Mouse (Mus musculus): ENCODE results near the gene Txndc16. TPM values are rescaled to one million over a fixed set of nuclear protein-coding genes. Genes with fewer than 3 reads are reported as not detected.

Txndc16 gene
- 44.0 and 44.2 TPM in 2 replicates for polyA plus RNA-seq (2015; fragmentation: Nextera tagmentation; extraction: Ambion mirVana)

DNA sequence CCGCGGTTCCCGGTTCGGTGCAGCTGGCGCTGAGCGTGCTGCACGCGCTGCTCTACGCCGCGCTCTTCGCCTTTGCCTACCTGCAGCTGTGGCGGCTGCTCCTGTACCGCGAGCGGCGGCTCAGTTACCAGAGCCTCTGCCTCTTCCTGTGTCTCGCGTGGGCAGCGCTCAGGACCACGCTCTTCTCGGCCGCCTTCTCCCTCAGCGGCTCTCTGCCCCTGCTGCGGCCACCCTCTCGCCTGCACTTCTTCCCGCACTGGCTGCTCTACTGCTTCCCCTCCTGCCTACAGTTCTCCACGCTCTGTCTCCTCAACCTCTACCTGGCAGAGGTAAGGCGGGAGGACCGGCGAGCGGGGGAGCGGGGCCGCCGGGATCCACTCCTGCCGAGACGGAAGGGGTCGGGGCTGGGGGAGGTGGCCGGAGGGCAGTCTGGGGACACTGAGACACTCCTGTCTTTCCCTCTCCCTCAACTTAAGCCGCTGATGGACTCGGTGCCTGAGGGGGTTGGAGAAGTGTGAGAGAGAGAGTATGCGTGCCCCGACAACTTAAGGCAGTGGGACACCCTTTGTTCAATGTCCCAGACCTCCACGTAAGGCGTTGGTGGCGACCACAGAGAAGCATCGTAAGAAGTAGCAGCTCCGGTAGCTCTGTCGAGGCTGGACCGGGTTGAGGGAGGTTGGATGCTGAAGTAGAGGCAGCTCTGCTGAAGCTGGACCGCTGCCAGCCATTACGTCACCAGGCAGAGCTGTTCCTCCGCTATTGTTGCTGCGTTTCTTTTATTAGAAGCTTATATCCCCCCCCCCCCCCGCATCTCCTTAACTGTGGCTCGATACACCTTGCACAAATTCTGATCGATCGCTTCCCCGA, at the start of gene Txndc16:
TSS of gene Txndc16 (minus strand) at position 239 of the 867 bp plus-strand sequence.
- H3K36me3 ChIP-seq (ENCODE audit: control insufficient read depth, insufficient read depth) = no peaks in the 10 kb centered on the region; the same call in 1 of the 2 replicates
- H3K9me3 ChIP-seq (ENCODE audit: control insufficient read depth, low read length) = no peaks in the 10 kb centered on the region
- under 1% methylated on average over 56 of the region's 59 CpGs for WGBS
- peak within 1 kb of the TSS; percentile 80 for H3K9ac ChIP-seq (replicated peaks; ENCODE audit: low read depth, low read length)
- peak within 1 kb of the TSS; percentile 82 for H3K4me2 ChIP-seq (ENCODE audit: low read length)
- no peaks in the 10 kb centered on the region for H3K27me3 ChIP-seq (replicated peaks; ENCODE audit: control insufficient read depth, insufficient read depth, low read length)
- peaks cover 18% of the 10 kb centered on the region for H3K4me1 ChIP-seq (replicated peaks; ENCODE audit: control insufficient read depth, insufficient read depth, low read length)
- peak; percentile 35 for ATAC-seq
- H3K4me3 ChIP-seq (replicated peaks; ENCODE audit: low read length) = peak within 1 kb of the TSS; percentile 86
- H3K27ac ChIP-seq (ENCODE audit: low read length) = peak within 1 kb of the TSS; percentile 96

DNA sequence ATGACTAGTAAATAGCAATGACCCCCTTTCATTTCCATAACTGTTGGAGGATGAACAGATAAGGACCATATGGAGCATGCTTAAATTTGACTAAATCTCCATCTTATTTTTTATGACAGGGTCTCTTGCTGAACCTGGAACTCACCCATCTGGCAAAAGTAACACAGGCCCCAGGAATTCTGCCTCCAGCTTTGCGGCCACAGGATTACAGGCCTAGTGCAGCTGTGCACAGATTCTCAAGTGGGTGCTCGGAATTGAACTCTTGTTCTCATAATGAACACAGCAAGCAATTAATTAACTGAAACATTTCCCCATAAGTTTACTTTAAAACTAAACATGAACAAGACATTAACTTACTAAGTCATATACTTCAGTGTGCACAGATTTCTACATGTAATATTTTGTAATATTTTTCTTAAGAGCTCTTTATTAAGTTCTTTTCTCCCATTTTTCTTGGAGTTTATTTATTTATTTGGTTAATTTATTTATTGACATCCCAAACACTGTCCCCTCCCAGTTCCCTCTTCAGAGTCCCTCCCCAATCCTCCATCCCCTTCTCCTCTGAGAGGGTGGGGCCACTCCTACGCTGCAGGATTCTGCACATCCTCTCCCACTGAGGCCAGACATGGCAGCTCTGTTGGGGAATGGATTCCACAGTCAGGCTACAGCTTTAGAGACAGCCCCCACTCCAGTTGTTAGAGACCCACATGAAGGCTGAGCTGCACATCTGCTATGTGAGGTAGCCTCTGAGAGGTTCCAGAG, 43.9 kb upstream of the Txndc16 start:
- Histone ChIP-seq H3K27ac (ENCODE audit: low read length) (no peak overlapping the region), H3K9me3 (ENCODE audit: control insufficient read depth, low read length) (no peaks in the 10 kb centered on the region), H3K4me1 (replicated peaks; ENCODE audit: control insufficient read depth, insufficient read depth, low read length) (no peaks in the 10 kb centered on the region), H3K4me2 (ENCODE audit: low read length) (no peak overlapping the region), H3K36me3 (ENCODE audit: control insufficient read depth, insufficient read depth) (peaks cover 5% of the 10 kb centered on the region; the same call in 1 of the 2 replicates), H3K27me3 (replicated peaks; ENCODE audit: control insufficient read depth, insufficient read depth, low read length) (no peaks in the 10 kb centered on the region), H3K4me3 (replicated peaks; ENCODE audit: low read length) (no peak overlapping the region), H3K9ac (replicated peaks; ENCODE audit: low read depth, low read length) (no peak overlapping the region)
- WGBS = 79% methylated on average over 3 of the region's 3 CpGs
- ATAC-seq = no peak

DNA sequence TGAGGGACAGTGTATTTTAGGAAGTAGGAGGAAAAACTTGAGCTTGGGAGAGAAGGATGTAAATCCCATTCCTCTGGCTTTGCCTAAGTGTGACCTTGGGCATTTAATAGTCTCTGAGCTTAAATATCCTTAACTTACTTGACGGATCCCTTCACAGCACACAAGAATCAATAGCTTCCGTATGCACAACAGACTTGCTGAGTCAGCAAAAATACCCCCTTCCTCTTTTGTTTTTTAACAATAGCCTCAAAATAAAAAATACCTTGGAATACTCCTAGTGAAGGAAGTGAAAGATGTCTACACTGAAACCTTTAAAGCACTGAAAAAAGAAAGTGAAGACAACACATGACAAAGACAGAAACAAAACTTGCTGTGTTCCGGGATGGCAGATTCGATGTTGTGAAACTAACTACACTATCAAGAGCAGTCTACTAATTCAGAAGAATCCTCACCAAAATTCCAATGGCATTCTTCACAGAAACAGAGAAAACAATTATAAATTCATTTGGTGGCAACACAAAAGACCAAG, 31.5 kb upstream of the Txndc16 start:
- Histone ChIP-seq H3K27ac (ENCODE audit: low read length) (no peak overlapping the region), H3K27me3 (replicated peaks; ENCODE audit: control insufficient read depth, insufficient read depth, low read length) (no peaks in the 10 kb centered on the region), H3K36me3 (ENCODE audit: control insufficient read depth, insufficient read depth) (peaks cover 7% of the 10 kb centered on the region; the same call in 1 of the 2 replicates), H3K9ac (replicated peaks; ENCODE audit: low read depth, low read length) (no peak overlapping the region), H3K9me3 (ENCODE audit: control insufficient read depth, low read length) (no peaks in the 10 kb centered on the region), H3K4me1 (replicated peaks; ENCODE audit: control insufficient read depth, insufficient read depth, low read length) (no peaks in the 10 kb centered on the region), H3K4me3 (replicated peaks; ENCODE audit: low read length) (no peak overlapping the region), H3K4me2 (ENCODE audit: low read length) (no peak overlapping the region)
- no peak for ATAC-seq
- 88% methylated on average over 4 of the region's 4 CpGs for WGBS

DNA sequence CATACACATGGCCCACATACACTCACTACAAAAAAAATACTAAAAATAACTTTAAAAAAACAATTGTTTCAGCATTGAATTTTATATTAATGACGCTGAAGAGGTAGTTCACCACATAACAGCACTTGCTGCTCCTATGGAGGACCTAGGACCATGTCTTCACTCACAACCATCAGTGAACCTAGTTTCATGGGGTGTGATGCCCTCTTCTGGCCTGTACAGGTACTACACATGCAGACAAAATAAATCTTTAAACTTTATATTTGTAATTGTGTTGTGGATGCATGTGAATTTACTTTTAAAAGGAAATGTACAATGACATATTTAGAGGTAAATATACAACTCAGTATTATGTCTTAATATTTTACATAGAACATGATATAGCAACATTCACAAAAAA, 21.5 kb upstream of the Txndc16 start:
- no peak overlapping the region for H3K9ac ChIP-seq (replicated peaks; ENCODE audit: low read depth, low read length)
- H3K4me1 ChIP-seq (replicated peaks; ENCODE audit: control insufficient read depth, insufficient read depth, low read length) = no peaks in the 10 kb centered on the region
- no peaks in the 10 kb centered on the region for H3K27me3 ChIP-seq (replicated peaks; ENCODE audit: control insufficient read depth, insufficient read depth, low read length)
- H3K36me3 ChIP-seq (ENCODE audit: control insufficient read depth, insufficient read depth) = 0 out of 2 replicates have a peak, but pooled peaks cover 2% of the 10 kb centered on the region
- no peak overlapping the region for H3K4me2 ChIP-seq (ENCODE audit: low read length)
- no peak overlapping the region for H3K27ac ChIP-seq (ENCODE audit: low read length)
- no peak overlapping the region for H3K4me3 ChIP-seq (replicated peaks; ENCODE audit: low read length)
- 63% methylated on average over 1 of the region's 1 CpGs for WGBS
- no peaks in the 10 kb centered on the region for H3K9me3 ChIP-seq (ENCODE audit: control insufficient read depth, low read length)
- no peak for ATAC-seq

DNA sequence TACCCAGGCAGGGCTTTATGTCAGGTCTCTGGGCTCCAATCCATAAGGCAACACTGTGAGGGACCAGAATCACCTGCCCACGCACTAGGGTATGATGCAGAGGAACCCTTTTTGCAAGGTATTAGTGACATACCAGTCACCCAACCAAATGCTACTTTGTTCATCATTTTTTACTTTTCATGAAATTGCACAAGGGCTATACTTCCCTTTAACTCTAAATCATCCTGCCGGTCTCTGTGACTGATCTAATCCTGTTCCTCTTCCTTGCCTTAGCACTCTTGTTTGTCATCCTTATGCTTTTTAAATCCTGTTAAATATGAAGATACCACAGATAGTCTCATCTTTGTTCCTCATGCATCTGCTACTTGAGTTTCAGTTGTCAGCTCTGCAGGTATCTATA, 18.9 kb upstream of the Txndc16 start:
- H3K4me3 ChIP-seq (replicated peaks; ENCODE audit: low read length) = no peak overlapping the region
- H3K4me2 ChIP-seq (ENCODE audit: low read length) = no peak overlapping the region
- no peaks in the 10 kb centered on the region for H3K9me3 ChIP-seq (ENCODE audit: control insufficient read depth, low read length)
- no peaks in the 10 kb centered on the region for H3K36me3 ChIP-seq (ENCODE audit: control insufficient read depth, insufficient read depth)
- no peak overlapping the region for H3K27ac ChIP-seq (ENCODE audit: low read length)
- 85% methylated on average over 2 of the region's 2 CpGs for whole genome bisulfite sequencing
- ATAC-seq = no peak
- H3K9ac ChIP-seq (replicated peaks; ENCODE audit: low read depth, low read length) = no peak overlapping the region
- no peaks in the 10 kb centered on the region for H3K4me1 ChIP-seq (replicated peaks; ENCODE audit: control insufficient read depth, insufficient read depth, low read length)
- H3K27me3 ChIP-seq (replicated peaks; ENCODE audit: control insufficient read depth, insufficient read depth, low read length) = no peaks in the 10 kb centered on the region

DNA sequence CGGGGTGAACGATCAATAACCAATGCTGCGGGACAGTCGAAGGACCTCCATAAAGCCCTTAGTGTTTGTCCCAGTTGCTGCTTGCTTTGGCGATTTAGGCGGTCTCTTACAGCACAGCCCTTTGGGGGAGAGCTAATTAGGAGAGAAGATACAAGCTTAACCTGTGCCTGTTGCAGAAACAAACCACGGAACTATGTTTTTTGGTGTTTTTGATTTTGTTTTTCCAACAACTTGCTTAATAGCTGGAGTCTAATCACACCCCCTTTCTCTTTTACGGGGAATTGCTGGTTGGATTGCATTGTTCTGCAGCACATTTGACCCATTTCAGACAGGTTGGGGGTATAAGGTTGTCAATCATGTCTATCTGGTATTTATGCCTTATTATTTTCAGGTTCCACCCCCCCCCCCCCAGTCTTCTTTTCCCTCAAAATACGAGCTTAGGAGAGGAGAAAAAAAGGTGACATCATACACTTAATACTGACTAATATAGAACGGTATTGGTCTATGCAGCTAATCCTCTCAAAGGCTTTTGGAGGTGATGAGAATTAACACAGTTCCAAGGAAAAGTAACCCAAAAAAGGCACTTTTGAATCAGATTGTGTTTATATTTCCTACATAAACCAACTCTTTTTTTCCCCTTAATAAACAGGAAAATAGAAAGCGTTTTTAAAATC, 966 bp upstream of the Txndc16 start:
- 5% methylated on average over 11 of the region's 11 CpGs for WGBS
- H3K36me3 ChIP-seq (ENCODE audit: control insufficient read depth, insufficient read depth) = no peaks in the 10 kb centered on the region; the same call in 1 of the 2 replicates
- peak overlapping the region; percentile 80 for H3K9ac ChIP-seq (replicated peaks; ENCODE audit: low read depth, low read length)
- H3K4me2 ChIP-seq (ENCODE audit: low read length) = peak overlapping the region; percentile 58
- no peaks in the 10 kb centered on the region for H3K27me3 ChIP-seq (replicated peaks; ENCODE audit: control insufficient read depth, insufficient read depth, low read length)
- peak overlapping the region; percentile 75 for H3K4me3 ChIP-seq (replicated peaks; ENCODE audit: low read length)
- ATAC-seq = no peak
- peaks cover 18% of the 10 kb centered on the region for H3K4me1 ChIP-seq (replicated peaks; ENCODE audit: control insufficient read depth, insufficient read depth, low read length)
- H3K27ac ChIP-seq (ENCODE audit: low read length) = peak overlapping the region; percentile 96
- H3K9me3 ChIP-seq (ENCODE audit: control insufficient read depth, low read length) = no peaks in the 10 kb centered on the region

DNA sequence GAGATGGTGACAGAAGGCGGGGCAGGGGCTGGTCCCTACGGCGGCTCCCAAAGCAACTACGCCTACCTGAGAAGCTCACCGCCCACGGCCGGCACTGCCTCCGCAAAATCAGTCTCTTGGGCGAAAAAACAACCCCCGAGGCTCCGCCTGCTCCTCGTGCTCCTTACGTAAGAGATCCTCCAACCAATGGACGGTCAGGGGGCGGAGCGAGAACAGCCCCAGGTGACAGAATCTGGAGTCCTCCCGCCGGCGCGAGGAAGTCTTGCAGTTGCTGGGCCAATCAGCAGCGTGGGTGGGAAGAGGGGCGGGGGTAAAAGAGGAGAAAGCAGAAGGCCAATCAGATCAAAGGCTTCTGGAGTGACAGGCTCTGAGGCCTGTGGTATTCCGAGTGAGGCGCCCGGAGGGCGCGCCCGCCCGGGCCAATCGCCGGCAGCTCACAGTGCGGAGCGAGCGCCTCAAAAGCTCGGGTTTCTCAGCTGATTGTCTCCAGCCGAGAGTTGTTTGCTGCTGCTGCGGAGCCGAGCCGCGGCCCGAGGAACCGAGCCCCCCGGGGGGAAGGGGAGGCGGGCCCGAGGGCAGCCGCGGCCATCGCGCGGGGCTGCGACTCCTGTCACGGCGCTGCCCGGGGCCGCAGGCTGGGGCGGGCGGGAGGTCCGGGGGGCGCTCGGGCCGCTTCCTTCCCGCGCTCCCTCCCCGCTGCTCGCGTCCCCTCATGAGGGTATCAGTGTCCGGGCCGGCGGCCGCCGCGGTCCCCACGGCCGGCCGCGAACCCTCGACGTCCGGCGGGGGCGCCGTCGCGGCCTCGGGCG, 643 bp downstream of the Txndc16 start, which contains the start of gene Gpr137c:
TSS of gene Gpr137c (plus strand) at position 437 of the 809 bp plus-strand sequence.
- peak; percentile 99 for ATAC-seq
- Histone ChIP-seq H3K9me3 (ENCODE audit: control insufficient read depth, low read length) (no peaks in the 10 kb centered on the region), H3K9ac (replicated peaks; ENCODE audit: low read depth, low read length) (peak within 1 kb of the TSS; percentile 80), H3K4me3 (replicated peaks; ENCODE audit: low read length) (peak within 1 kb of the TSS; percentile 86), H3K4me1 (replicated peaks; ENCODE audit: control insufficient read depth, insufficient read depth, low read length) (peaks cover 18% of the 10 kb centered on the region), H3K27me3 (replicated peaks; ENCODE audit: control insufficient read depth, insufficient read depth, low read length) (no peaks in the 10 kb centered on the region), H3K4me2 (ENCODE audit: low read length) (peak within 1 kb of the TSS; percentile 82), H3K27ac (ENCODE audit: low read length) (peak within 1 kb of the TSS; percentile 96), H3K36me3 (ENCODE audit: control insufficient read depth, insufficient read depth) (no peaks in the 10 kb centered on the region; the same call in 1 of the 2 replicates)
- 0% methylated on average over 82 of the region's 86 CpGs for WGBS

DNA sequence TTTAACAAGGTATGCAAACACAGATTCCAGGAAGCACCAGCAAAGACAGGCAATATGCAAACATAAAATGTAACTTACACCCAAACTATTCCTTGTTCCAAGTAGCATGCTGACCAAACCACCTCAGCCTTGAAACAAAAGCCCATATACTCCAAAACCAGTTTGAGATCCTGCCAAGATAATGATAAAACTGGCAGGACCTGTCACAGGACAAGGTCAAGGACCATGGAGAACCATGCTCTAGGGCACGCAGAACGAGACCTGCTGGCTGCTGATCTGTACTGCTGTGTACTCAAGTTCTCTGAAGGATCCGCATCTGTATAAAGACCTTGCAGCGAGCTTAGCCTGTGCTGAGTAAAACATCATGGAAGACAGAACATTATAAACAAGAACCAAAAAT, 2.4 kb downstream of the Txndc16 start:
- H3K27ac ChIP-seq (ENCODE audit: low read length) = no peak overlapping the region
- H3K4me3 ChIP-seq (replicated peaks; ENCODE audit: low read length) = no peak overlapping the region
- no peak for ATAC-seq
- H3K9ac ChIP-seq (replicated peaks; ENCODE audit: low read depth, low read length) = no peak overlapping the region
- no peaks in the 10 kb centered on the region for H3K27me3 ChIP-seq (replicated peaks; ENCODE audit: control insufficient read depth, insufficient read depth, low read length)
- H3K4me1 ChIP-seq (replicated peaks; ENCODE audit: control insufficient read depth, insufficient read depth, low read length) = peaks cover 17% of the 10 kb centered on the region
- no peaks in the 10 kb centered on the region for H3K9me3 ChIP-seq (ENCODE audit: control insufficient read depth, low read length)
- H3K36me3 ChIP-seq (ENCODE audit: control insufficient read depth, insufficient read depth) = no peaks in the 10 kb centered on the region
- WGBS = 91% methylated on average over 4 of the region's 4 CpGs
- peak overlapping the region; percentile 82 for H3K4me2 ChIP-seq (ENCODE audit: low read length)
